19 mouse cellular contexts compared by ENCODE assay signal in genomic region chr19:16949341-16949740, GRCm38 (mm10). TPM values are rescaled to one million over a fixed set of nuclear protein-coding genes. Genes with fewer than 3 reads are reported as not detected.
DNase-seq lines count a peak whose midpoint lies in the region; ATAC-seq and TF ChIP-seq lines count a peak whose summit lies in the region.
"Had no signal": no experiment of that assay in that cellular context is flagged by ENCODE, and none has a peak within 500 bp of the region (broad histone marks: within the 10 kb centered on the region; RNA-seq: fewer than 3 reads in every experiment).

No protein-coding gene starts in this region.

- no peaks in the 10 kb centered on the region for H3K9me3 ChIP-seq in midbrain, embryonic 11.5 days (ENCODE audit: control insufficient read depth, low read length)
- H3K9me3 ChIP-seq: G1E had no signal

- peak; percentile 55 for DNase-seq in 3T3-L1 (ENCODE audit: low read depth, low spot score)
- DNase-seq in Muller cell, postnatal 12 days (ENCODE audit: inconsistent ontology term) = peak; percentile 52
- DNase-seq in midbrain, embryonic 11.5 days (ENCODE audit: low spot score, missing footprints) = no peak
- no peak for DNase-seq in natural killer cell, adult 2 months (ENCODE audit: low spot score in 2 of 2)
- DNase-seq in liver = no peak
- DNase-seq in spleen, postnatal 36 days (ENCODE audit: low spot score in 2 of 2) = no peak
- DNase-seq: B cell, adult 2 months; cerebellum, adult 11 months; cerebellum, adult 11-12 months; cerebellum, adult 18-20 months; cerebellum, adult 2 months; cerebellum, adult 8-10 months had no signal

- no peak for ATAC-seq in midbrain, embryonic 11.5 days (ENCODE audit: low FRiP score)
- ATAC-seq: activated CD4-positive, CD25-positive, alpha-beta regulatory T cell, adult 4 months; CD4-positive, CD25-positive, alpha-beta regulatory T cell, adult 4 months; Patski had no signal

- H3ac ChIP-seq in C2C12 (ENCODE audit: control insufficient read depth, insufficient read length, low read depth) (no peak overlapping the region), myocyte (ENCODE audit: control insufficient read depth, insufficient read length) (no peak overlapping the region)

- TF ChIP-seq POLR2A in myocyte (IDR thresholded peaks at IDR 0.05; ENCODE audit: insufficient read length, low read depth) = no peak

- no peak overlapping the region for H3K9ac ChIP-seq in midbrain, embryonic 11.5 days (ENCODE audit: low read length)

- H3K36me3 ChIP-seq in C2C12 (ENCODE audit: control insufficient read depth, insufficient read depth) (no peaks in the 10 kb centered on the region), myocyte (ENCODE audit: control insufficient read depth, insufficient read depth) (no peaks in the 10 kb centered on the region)
- H3K36me3 ChIP-seq in midbrain, embryonic 11.5 days (ENCODE audit: control insufficient read depth, insufficient read depth, low read length) = no peaks in the 10 kb centered on the region
- H3K36me3 ChIP-seq: G1E had no signal

- no peaks in the 10 kb centered on the region for H3K79me3 ChIP-seq in C2C12 (ENCODE audit: low read depth)

- H3K79me2 ChIP-seq in C2C12 (ENCODE audit: control insufficient read depth, insufficient read depth) (no peaks in the 10 kb centered on the region), myocyte (ENCODE audit: control insufficient read depth, insufficient read depth) (no peaks in the 10 kb centered on the region)

- H3K4me3 ChIP-seq in C2C12 (ENCODE audit: insufficient read depth, poor library complexity, severe bottlenecking) = no peak overlapping the region
- H3K4me3 ChIP-seq in myocyte = no peak overlapping the region
- no peak overlapping the region for H3K4me3 ChIP-seq in midbrain, embryonic 11.5 days (ENCODE audit: low read depth, low read length)

- H3K27me3 ChIP-seq in C2C12 (ENCODE audit: control insufficient read depth, insufficient read depth, insufficient read length) = no peaks in the 10 kb centered on the region
- H3K27me3 ChIP-seq in myocyte (ENCODE audit: control insufficient read depth, insufficient read depth, insufficient read length) = no peaks in the 10 kb centered on the region
- H3K27me3 ChIP-seq in midbrain, embryonic 11.5 days (ENCODE audit: control insufficient read depth, insufficient read depth, low read length) = no peaks in the 10 kb centered on the region
- H3K27me3 ChIP-seq: CH12.LX had no signal

- H3K4me2 ChIP-seq in myocyte (ENCODE audit: low read depth) = peak overlapping the region; percentile 49
- H3K4me2 ChIP-seq in midbrain, embryonic 11.5 days = no peak overlapping the region

- WGBS in midbrain, embryonic 11.5 days = 90% methylated on average over 2 of the region's 2 CpGs

- no peaks in the 10 kb centered on the region for H3K4me1 ChIP-seq in midbrain, embryonic 11.5 days (ENCODE audit: control insufficient read depth, insufficient read depth, low read length)

- no peak for TF ChIP-seq CTCF in C2C12 (IDR thresholded peaks at IDR 0.05; ENCODE audit: control insufficient read depth, insufficient read depth, insufficient read length)

- no peak overlapping the region for H3K27ac ChIP-seq in midbrain, embryonic 11.5 days (ENCODE audit: low read depth, low read length)

TF ChIP-seq in C2C12, 6 proteins besides CTCF, POLR2A, EP300 and RAD21:
- TF ChIP-seq CEBPB (IDR thresholded peaks at IDR 0.05; ENCODE audit: low read depth) = peak; percentile 49
- TF ChIP-seq MAX (IDR thresholded peaks at IDR 0.05) = no peak
- no peak for TF ChIP-seq USF1 (IDR thresholded peaks at IDR 0.05; ENCODE audit: low read depth)
- no peak for TF ChIP-seq MYOD1 (IDR thresholded peaks at IDR 0.05; ENCODE audit: control insufficient read depth, insufficient read length, low read depth)
- TF ChIP-seq MYOG (IDR thresholded peaks at IDR 0.05; ENCODE audit: control insufficient read depth, extremely low read depth, insufficient read length) = no peak

TF ChIP-seq in myocyte, 11 proteins besides CTCF, POLR2A, EP300 and RAD21:
- TF ChIP-seq SRF (IDR thresholded peaks at IDR 0.05; ENCODE audit: control insufficient read depth, insufficient read length, low read depth) (no peak), MYOG (IDR thresholded peaks at IDR 0.05; ENCODE audit: control insufficient read depth in 1 of 3, insufficient read depth in 1 of 3, insufficient read length in 2 of 3, low read depth in 2 of 3) (no peak), USF1 (IDR thresholded peaks at IDR 0.05; ENCODE audit: low read depth) (no peak), MYOD1 (IDR thresholded peaks at IDR 0.05; ENCODE audit: control insufficient read depth in 1 of 3, insufficient read length in 2 of 3, low read depth in 2 of 3) (no peak), MAX (IDR thresholded peaks at IDR 0.05; ENCODE audit: low read depth) (no peak), CEBPB (IDR thresholded peaks at IDR 0.05; ENCODE audit: insufficient read depth, poor library complexity, severe bottlenecking) (no peak), E2F4 (IDR thresholded peaks at IDR 0.05; ENCODE audit: insufficient read depth) (no peak), TCF12 (IDR thresholded peaks at IDR 0.05; ENCODE audit: insufficient read depth, poor library complexity, severe bottlenecking) (no peak), REST (IDR thresholded peaks at IDR 0.05; ENCODE audit: insufficient read depth, insufficient read length) (no peak), TCF3 (IDR thresholded peaks at IDR 0.05; ENCODE audit: insufficient read length, low read depth) (no peak), POLR2AphosphoS2 (IDR thresholded peaks at IDR 0.05; ENCODE audit: insufficient read length, low read depth) (no peak)

RNA-seq across cellular contexts. Expression of gene Prune2, which starts 6.6 kb away (rescaled TPM):
- polyA plus RNA-seq in C2C12 (2012; fragmentation: generic; extraction: Trizol) (17.0 TPM), myocyte (2012; fragmentation: generic; extraction: Trizol) (61.8 TPM)
- polyA plus RNA-seq in midbrain, embryonic 11.5 days (2014; fragmentation: Nextera tagmentation; extraction: Ambion mirVana) = 1.6 and 2.2 TPM in 2 replicates
- polyA plus RNA-seq: G1E had no signal

Comparison
In these comparisons a context has a peak if more than half of its experiments do, and no peak if none do; other contexts are left out.
1. DNase-seq: peak in 3T3-L1 (single experiment) and Muller cell, postnatal 12 days (single experiment); none in midbrain, embryonic 11.5 days (single experiment), natural killer cell, adult 2 months (0 of 2), liver (single experiment) and spleen, postnatal 36 days (0 of 2).